Mouse (Mus musculus) right cerebral cortex, postnatal 25 days (tissue): ENCODE data around the gene Ebf4.
A peak's percentile ranks its signal among the peaks of the same experiment; 100 is the strongest.

ENCODE experiments used
- DNase-seq: peaks from one replicate; pipeline ENCODE4 v3.0.0; 2022

Gene Ebf4

DNA sequence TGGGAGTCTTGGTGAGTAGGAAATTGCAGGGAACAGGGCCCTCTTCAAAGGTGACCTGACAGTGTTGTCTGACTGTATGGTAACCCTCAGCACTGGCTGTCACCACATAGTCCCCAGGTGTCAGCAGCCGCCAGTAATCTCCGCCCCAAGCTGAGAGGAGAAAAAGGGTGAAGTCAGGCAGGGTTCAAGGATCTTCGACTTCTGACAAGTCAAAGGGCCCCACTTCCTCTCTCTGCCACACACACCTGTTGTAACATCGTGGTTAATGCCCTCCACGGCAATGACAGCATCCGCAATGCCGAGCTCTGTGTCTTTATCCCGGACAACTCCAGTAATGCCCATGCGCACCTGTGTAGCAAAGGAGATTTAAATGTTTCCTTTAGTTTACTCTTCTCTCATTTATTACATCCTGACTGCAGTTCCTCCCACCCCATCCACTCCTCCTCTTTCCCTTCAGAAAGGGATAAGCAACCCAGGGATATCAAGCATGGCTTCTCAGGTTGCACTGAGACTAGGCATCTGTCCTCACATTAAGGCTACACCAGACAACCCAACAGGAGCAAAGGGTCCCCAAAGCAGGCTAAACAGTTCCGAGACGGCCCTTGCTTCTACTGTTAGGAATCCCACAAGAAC is 96.1 kb downstream of the Ebf4 start:
- no peak for DNase-seq

DNA sequence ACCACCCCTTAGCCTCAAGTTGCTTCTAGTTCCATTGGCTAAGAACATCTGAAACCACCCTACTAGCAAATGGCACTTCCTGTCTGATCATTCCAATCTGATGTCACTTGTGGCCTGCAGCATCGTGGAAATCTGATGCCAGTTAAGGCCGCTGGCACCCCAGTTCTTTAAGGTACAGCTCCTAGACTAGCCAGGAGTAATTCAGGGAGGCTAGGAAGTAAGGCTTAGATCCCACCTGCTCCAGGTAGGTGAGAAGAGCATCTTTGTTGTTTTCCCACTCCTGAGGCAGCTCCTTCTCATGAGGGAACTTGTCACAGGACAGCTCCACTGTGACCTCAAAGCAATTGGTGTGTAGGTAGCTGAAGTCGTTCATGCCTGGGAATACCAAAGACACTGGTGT is 97.9 kb downstream of the Ebf4 start:
- DNase-seq = no peak

DNA sequence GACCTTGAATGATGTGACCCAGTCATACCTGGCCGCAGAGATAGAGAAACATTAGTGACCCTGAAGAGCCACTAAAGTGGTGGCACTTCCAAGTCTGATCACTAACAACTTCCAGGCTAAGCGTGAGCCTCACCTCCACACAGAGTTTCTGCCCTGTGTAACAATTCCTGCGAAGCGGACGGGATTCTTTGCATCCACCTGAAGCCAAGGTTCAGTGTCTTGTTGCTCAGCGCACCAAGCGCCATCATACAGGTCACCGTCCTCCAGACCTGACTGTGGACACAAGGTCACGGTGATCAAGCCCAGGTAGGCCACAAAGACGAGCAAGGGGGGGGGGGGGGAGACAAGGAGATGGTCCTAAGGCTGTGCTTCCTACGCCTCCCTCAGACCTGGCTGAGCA is 100.7 kb downstream of the Ebf4 start:
- DNase-seq = no peak

DNA sequence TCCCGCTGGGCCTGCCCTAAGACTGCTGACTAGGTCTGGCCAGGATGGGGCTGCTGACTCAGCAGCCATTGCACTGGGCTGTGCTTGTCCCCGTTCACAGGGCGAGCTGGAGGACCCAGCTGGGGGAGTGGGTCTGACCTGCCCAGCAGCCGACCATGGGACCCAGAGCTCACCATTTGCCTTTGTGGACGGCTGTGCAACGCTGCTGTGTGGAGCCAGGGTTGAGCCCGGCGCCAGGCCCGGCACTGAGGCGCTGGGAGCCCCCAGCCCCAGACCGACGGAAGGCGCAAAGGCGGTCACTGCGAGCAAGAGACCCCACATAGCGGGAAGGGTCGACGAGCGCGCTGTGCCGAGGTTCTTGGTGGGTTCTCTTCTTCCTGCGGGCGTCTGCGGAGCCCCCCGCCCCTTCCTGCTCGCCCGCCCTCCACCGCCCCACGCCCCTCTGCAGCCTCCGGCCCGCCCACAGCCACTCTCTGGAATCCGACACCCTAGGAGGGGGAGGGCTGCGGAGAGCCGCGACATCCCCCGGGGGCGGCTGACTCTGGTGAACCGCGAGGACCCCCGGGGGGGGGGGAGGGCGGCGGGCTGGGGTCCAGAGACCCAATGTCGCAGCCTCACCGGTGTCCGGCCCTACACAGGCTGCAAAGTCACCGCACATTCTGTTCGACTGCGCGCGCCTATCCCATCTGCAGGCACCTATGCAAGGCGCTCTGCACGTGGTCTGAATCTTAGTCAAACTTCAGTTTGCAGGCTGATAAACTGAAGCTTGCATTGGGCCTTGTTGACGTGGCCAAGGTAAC is 102.4 kb downstream of the Ebf4 start, which contains the start of gene Cpxm1:
Gene Cpxm1, minus strand, starts transcription at position 389 of the 800 bp plus-strand sequence.
- DNase-seq = peak; percentile 14

DNA sequence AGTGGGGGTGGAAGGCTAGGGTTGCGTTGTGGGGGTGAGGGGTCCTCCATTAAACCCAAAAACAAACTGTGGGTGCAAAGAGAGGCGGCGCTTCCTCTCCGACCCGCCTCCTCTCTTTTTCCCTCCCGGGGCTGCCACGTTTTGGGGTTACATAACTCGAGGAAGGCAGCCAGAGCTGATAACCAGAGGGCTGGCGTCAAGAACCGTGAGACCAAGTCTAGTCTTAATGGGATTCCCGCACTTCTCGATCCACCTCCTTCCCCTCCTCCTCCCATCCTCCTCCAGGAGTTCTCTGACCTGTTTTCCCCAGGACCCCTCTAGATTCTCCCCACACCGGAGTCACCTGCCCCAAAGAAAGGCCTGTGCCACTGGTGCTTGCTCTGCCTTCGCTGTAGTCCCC is 103.1 kb downstream of the Ebf4 start:
- no peak for DNase-seq

DNA sequence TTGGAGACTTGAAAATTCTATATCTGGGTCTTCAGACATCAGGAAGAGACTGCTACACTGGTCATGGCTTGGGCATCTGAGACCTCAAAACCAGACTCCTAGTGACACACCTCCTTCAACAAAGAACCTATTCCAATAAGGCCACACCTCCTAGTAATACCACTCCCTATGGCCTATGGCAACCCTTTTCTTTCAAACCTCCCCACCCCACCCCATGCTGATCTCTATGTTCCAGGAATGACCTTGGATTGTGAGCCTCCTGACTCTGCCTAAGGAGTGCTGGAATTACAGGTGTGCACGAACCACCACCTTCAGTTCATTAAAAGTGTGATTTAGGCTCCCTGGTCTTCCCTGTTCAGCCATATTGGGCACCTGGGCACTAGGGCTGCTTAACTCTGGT is 105.1 kb downstream of the Ebf4 start:
- DNase-seq = no peak

DNA sequence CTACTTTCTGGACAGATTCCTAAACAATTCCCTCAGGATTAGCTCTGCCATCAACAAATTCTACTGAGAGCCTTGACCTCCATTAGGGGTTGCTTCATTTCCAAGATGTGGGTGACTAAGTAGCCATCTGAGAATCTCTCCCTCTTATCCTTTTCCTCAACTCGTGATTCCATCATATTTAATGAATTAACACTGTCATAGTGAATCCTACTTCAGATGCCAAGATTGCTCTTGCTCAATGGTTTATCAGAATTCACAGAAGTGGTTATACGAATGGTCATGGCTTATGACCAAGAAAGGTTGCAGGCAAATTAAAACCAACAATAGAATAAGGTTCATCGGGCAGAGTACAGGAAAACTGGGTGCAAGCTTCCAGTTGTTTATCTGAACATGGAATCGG is 106.9 kb downstream of the Ebf4 start:
- no peak for DNase-seq

DNA sequence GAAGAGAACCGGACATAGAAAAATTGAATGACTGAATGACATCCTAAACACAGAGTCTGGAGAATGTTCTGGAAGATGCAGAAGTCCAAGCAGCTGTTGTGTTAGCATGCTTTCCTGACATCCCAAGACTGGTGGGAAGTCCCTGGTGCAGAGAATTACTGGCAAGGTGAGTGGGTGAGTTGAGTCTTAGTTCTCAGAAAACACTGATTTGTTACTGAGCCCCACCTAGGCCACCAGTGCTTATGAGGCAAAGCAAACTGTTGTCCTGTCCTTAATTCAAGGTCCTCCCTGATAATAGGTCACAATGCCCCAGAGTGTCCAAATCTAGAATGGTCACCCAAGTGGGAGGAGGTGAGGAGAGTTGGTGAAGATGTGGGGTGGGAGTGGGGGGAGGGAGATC is 110.0 kb downstream of the Ebf4 start, which contains the start of the genes Gm28372 and 1700020A23Rik:
Gene Gm28372, plus strand, starts transcription at position 301 of the 400 bp plus-strand sequence.
Gene 1700020A23Rik, plus strand, starts transcription at position 321 of the 400 bp plus-strand sequence.
- no peak for DNase-seq

DNA sequence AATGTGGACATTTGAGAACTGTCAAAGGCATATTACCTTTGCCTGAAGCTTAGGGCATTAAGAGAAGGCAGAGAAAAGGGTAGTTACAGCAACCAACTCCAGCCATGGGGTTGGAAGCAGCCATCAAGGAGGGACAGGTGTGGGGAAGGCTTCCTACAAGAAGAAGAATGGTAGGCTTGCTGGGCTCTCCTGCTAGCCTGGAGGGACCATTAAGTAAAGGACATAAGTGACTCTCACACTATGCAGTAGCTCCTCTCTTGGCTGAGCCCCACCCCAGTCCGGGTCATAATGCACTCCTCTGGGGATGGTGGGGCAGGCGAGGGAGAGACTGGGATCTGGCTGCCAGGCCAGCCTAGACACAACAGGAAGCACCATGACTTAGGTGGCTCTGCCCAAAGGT is 111.2 kb downstream of the Ebf4 start, which contains the start of gene Tmem239:
Gene Tmem239, plus strand, starts transcription at position 301 of the 400 bp plus-strand sequence.
- DNase-seq = no peak

DNA sequence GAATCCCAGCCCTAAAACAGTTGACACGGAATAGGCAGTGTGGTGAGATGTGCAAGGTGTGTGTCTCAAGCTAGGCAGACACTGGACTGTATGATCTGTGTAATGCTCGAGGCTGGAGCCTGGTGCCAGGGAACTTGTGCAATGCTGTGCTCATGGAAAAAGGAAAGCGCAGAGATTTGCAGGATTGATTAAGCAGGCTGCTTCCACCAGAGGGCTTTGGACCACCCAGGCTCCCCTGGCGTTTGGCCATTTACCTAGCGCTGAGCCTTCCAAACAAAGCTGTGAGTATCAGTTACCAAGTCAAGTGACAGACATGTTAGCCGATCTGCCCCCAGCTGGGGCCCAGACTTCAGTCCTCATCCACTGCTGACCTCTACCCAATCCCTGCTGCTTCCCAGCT is 113.2 kb downstream of the Ebf4 start:
- DNase-seq = no peak

DNA sequence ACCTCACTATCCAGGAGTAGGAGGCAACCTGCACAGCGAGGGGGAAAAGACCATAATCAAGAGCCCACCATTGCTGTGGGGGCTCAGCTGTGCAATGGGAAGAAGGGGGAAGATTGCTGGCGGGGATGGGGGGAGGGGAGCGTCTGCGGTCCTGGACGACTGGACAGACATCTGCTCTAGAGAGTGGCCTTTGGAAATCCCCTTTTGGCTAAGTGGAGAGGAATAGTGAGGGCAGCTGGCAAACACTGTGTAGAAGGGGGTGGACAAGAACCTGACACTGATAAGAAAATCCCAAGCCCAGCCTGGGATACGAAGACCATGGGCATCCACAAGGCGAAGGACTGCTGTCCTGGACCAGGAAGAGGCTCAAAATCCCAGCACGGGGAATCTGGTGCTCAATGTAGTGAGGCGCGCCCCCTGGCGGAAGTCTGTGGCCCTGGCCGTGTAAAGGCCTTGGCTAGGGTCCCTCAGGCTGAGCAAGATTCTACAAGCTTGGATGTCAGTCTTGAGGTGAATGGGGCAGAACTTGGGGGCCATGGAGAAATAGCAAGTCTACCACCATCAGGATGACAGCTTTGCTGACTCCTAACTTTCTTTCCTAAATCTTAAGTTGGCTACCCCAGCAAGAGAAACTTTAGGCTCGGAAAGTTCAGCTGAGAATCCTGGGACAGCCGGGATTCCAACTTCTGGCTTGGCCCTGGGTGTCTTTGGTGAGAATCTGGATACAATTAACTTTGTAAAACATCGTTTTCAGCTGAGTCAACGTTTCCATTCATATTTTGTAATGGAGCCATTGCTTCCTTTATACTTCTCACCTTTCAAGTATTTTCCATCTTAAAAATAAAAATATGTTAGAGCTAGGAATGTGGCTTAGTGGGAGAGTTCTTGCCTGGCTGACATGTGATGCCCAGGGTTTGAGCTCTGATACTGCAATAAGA is 116.9 kb downstream of the Ebf4 start:
- DNase-seq = peak; percentile 61

DNA sequence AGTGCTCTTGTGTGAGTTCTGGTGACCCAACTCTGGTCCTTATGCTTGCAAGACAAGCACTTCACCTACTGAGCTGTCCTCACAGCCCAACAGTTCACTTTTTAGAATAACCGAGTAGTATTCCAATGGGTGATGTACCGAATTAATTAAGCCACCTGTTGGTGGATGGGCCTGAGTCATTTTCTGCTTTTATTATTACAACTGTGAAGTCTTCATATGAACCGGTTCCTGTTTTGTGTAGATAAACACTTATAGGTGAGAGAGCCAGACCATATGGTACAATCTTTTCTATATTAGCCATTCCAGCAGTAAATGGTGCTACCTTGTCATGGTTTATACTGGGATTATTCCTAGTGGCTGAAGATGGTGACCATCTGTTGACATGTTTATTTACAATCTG is 117.8 kb downstream of the Ebf4 start:
- DNase-seq = no peak

DNA sequence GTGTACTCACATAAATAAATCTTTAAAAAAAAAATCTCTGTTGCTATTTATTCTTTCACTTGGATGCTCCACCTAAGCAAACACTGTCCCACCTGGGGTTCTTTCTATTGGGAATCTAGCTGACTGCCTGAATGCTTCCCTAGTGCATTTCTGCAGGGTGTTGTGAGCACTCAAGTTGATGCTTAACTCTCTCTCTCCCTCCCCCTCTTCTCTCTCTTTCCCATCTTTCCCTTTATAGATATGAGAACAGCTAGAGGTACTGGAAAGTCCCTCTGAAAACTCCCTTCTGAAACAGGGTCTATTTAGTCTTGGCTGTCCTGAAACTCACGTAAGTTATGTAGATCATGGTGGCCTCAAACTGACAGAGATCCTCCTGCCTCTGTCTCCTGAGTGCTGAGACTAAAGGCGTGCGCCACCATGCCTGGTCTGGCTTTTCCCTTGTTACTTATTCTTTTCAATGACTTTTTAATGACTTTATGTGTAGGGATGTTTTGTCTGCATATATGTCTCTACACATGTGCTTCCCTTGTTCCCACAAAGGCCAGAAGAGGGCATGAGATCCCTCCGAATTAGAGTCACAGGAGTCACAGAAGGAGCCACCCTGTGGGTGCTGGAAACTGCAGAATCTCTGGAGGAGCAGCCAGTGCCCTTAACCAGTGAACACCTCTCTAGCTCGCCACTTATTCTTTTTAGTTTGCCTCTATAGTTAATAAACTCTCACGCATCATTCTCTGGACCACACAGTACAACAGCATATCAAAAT is 119.3 kb downstream of the Ebf4 start:
- no peak for DNase-seq
